Mouse (Mus musculus): ENCODE data around the gene Eri3. TPM values are rescaled to one million over a fixed set of nuclear protein-coding genes. Genes with fewer than 3 reads are reported as not detected.

Eri3 gene
- polyA plus RNA-seq, 1 experiment = 67.4 TPM

- Histone ChIP-seq H3K36me3 (ENCODE audit: control insufficient read depth, insufficient read depth) (peaks cover 10% of the 10 kb centered on the region), H3K27me3 (ENCODE audit: control insufficient read depth, insufficient read depth, insufficient read length) (no peaks in the 10 kb centered on the region), H3K4me3 (ENCODE audit: insufficient read depth, poor library complexity, severe bottlenecking) (no peak overlapping the region), H3ac (ENCODE audit: control insufficient read depth, insufficient read length, low read depth) (no peak overlapping the region), H3K79me2 (ENCODE audit: control insufficient read depth, insufficient read depth) (no peaks in the 10 kb centered on the region), H3K79me3 (ENCODE audit: low read depth) (no peaks in the 10 kb centered on the region)
- no peak for TF ChIP-seq MAX (IDR thresholded peaks at IDR 0.05)
- TF ChIP-seq MYOG (IDR thresholded peaks at IDR 0.05; ENCODE audit: control insufficient read depth, extremely low read depth, insufficient read length) = no peak
- no peak for TF ChIP-seq FOSL1 (IDR thresholded peaks at IDR 0.05; ENCODE audit: insufficient read depth, low read length, poor library complexity, severe bottlenecking)
- no peak for TF ChIP-seq USF1 (IDR thresholded peaks at IDR 0.05; ENCODE audit: low read depth)
- no peak for TF ChIP-seq CTCF (IDR thresholded peaks at IDR 0.05; ENCODE audit: control insufficient read depth, insufficient read depth, insufficient read length)
- no peak for TF ChIP-seq CEBPB (IDR thresholded peaks at IDR 0.05; ENCODE audit: low read depth)
- no peak for TF ChIP-seq MYOD1 (IDR thresholded peaks at IDR 0.05; ENCODE audit: control insufficient read depth, insufficient read length, low read depth)
These were observed 105.3 kb downstream of the Eri3 start for GRCm38 (mm10) chr4:117655500-117655863.

GRCm38 (mm10) chr4:117656961-117657360 lies 106.8 kb downstream of the Eri3 start:
- Histone ChIP-seq H3K4me3 (ENCODE audit: insufficient read depth, poor library complexity, severe bottlenecking) (no peak overlapping the region), H3K79me2 (ENCODE audit: control insufficient read depth, insufficient read depth) (no peaks in the 10 kb centered on the region), H3K36me3 (ENCODE audit: control insufficient read depth, insufficient read depth) (peaks cover 10% of the 10 kb centered on the region), H3ac (ENCODE audit: control insufficient read depth, insufficient read length, low read depth) (no peak overlapping the region), H3K79me3 (ENCODE audit: low read depth) (no peaks in the 10 kb centered on the region), H3K27me3 (ENCODE audit: control insufficient read depth, insufficient read depth, insufficient read length) (no peaks in the 10 kb centered on the region)
- no peak for TF ChIP-seq CTCF (IDR thresholded peaks at IDR 0.05; ENCODE audit: control insufficient read depth, insufficient read depth, insufficient read length)
- TF ChIP-seq CEBPB (IDR thresholded peaks at IDR 0.05; ENCODE audit: low read depth) = no peak
- TF ChIP-seq MYOG (IDR thresholded peaks at IDR 0.05; ENCODE audit: control insufficient read depth, extremely low read depth, insufficient read length) = no peak
- no peak for TF ChIP-seq MAX (IDR thresholded peaks at IDR 0.05)
- TF ChIP-seq USF1 (IDR thresholded peaks at IDR 0.05; ENCODE audit: low read depth) = no peak
- TF ChIP-seq FOSL1 (IDR thresholded peaks at IDR 0.05; ENCODE audit: insufficient read depth, low read length, poor library complexity, severe bottlenecking) = no peak
- TF ChIP-seq MYOD1 (IDR thresholded peaks at IDR 0.05; ENCODE audit: control insufficient read depth, insufficient read length, low read depth) = no peak

- no peaks in the 10 kb centered on the region for H3K79me3 ChIP-seq (ENCODE audit: low read depth)
- no peak overlapping the region for H3K4me3 ChIP-seq (ENCODE audit: insufficient read depth, poor library complexity, severe bottlenecking)
- no peaks in the 10 kb centered on the region for H3K79me2 ChIP-seq (ENCODE audit: control insufficient read depth, insufficient read depth)
- no peak for TF ChIP-seq CEBPB (IDR thresholded peaks at IDR 0.05; ENCODE audit: low read depth)
- TF ChIP-seq USF1 (IDR thresholded peaks at IDR 0.05; ENCODE audit: low read depth) = no peak
- TF ChIP-seq FOSL1 (IDR thresholded peaks at IDR 0.05; ENCODE audit: insufficient read depth, low read length, poor library complexity, severe bottlenecking) = no peak
- TF ChIP-seq MYOD1 (IDR thresholded peaks at IDR 0.05; ENCODE audit: control insufficient read depth, insufficient read length, low read depth) = no peak
- no peak for TF ChIP-seq CTCF (IDR thresholded peaks at IDR 0.05; ENCODE audit: control insufficient read depth, insufficient read depth, insufficient read length)
- no peak for TF ChIP-seq MAX (IDR thresholded peaks at IDR 0.05)
- no peak for TF ChIP-seq MYOG (IDR thresholded peaks at IDR 0.05; ENCODE audit: control insufficient read depth, extremely low read depth, insufficient read length)
- peaks cover 10% of the 10 kb centered on the region for H3K36me3 ChIP-seq (ENCODE audit: control insufficient read depth, insufficient read depth)
- no peaks in the 10 kb centered on the region for H3K27me3 ChIP-seq (ENCODE audit: control insufficient read depth, insufficient read depth, insufficient read length)
- H3ac ChIP-seq (ENCODE audit: control insufficient read depth, insufficient read length, low read depth) = no peak overlapping the region
These were observed 107.5 kb downstream of the Eri3 start for GRCm38 (mm10) chr4:117657646-117658045.

- no peak overlapping the region for H3K4me3 ChIP-seq (ENCODE audit: insufficient read depth, poor library complexity, severe bottlenecking)
These were observed 108.6 kb downstream of the Eri3 start for GRCm38 (mm10) chr4:117658582-117659444.

GRCm38 (mm10) chr4:117660001-117660400 lies 109.8 kb downstream of the Eri3 start:
- Histone ChIP-seq H3K27me3 (ENCODE audit: control insufficient read depth, insufficient read depth, insufficient read length) (no peaks in the 10 kb centered on the region), H3K4me3 (ENCODE audit: insufficient read depth, poor library complexity, severe bottlenecking) (no peak overlapping the region), H3K79me2 (ENCODE audit: control insufficient read depth, insufficient read depth) (no peaks in the 10 kb centered on the region), H3K79me3 (ENCODE audit: low read depth) (no peaks in the 10 kb centered on the region), H3ac (ENCODE audit: control insufficient read depth, insufficient read length, low read depth) (no peak overlapping the region), H3K36me3 (ENCODE audit: control insufficient read depth, insufficient read depth) (peaks cover 10% of the 10 kb centered on the region)
- TF ChIP-seq CEBPB (IDR thresholded peaks at IDR 0.05; ENCODE audit: low read depth) (no peak), MYOD1 (IDR thresholded peaks at IDR 0.05; ENCODE audit: control insufficient read depth, insufficient read length, low read depth) (no peak), CTCF (IDR thresholded peaks at IDR 0.05; ENCODE audit: control insufficient read depth, insufficient read depth, insufficient read length) (no peak), MAX (IDR thresholded peaks at IDR 0.05) (no peak), FOSL1 (IDR thresholded peaks at IDR 0.05; ENCODE audit: insufficient read depth, low read length, poor library complexity, severe bottlenecking) (no peak), MYOG (IDR thresholded peaks at IDR 0.05; ENCODE audit: control insufficient read depth, extremely low read depth, insufficient read length) (no peak), USF1 (IDR thresholded peaks at IDR 0.05; ENCODE audit: low read depth) (no peak)

More at GRCm38 (mm10) chr4:117658582-117659444, 108.6 kb downstream of the Eri3 start:
- Histone ChIP-seq H3K27me3 (ENCODE audit: control insufficient read depth, insufficient read depth, insufficient read length) (no peaks in the 10 kb centered on the region), H3K36me3 (ENCODE audit: control insufficient read depth, insufficient read depth) (peaks cover 10% of the 10 kb centered on the region), H3K79me2 (ENCODE audit: control insufficient read depth, insufficient read depth) (no peaks in the 10 kb centered on the region), H3ac (ENCODE audit: control insufficient read depth, insufficient read length, low read depth) (no peak overlapping the region), H3K79me3 (ENCODE audit: low read depth) (no peaks in the 10 kb centered on the region)
- TF ChIP-seq CEBPB (IDR thresholded peaks at IDR 0.05; ENCODE audit: low read depth) = no peak
- peak; percentile 46 for TF ChIP-seq CTCF (IDR thresholded peaks at IDR 0.05; ENCODE audit: control insufficient read depth, insufficient read depth, insufficient read length)

Measured in C2C12 (cell line).